Mouse (Mus musculus): ENCODE results near the gene Vegfa.
"Not testable (repeated sequence)": the region's sequence is repeated elsewhere in the genome, so short reads cannot be mapped to it uniquely, and the experiment has no call there.

Gene Vegfa

DNA sequence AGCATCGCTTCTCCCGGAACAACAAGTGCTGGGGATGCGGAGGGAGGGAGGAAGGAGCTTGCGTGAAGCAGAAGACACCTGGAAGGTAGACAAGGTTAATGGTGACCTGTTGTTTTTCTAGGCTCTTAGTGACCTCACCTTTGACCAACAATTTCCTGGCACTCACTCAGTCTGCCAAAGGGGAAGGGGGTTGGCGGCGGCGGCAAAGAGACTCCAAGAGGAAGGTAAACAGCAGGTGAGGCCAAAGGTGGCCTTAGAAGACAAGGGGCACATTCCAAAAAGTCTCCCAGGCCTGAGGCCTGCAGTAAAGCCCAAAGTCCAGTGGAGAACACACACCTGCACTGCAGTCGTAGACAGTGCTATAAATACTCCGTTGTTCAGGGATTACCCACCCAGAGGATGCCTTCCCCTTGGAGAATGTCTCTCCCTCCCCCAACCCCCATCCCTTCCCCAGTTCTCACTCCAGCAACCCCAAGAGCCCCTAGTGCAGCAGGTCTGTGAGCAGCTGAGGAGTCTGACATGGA is 35.2 kb downstream of the Vegfa start:
- no peak for DNase-seq (ENCODE audit: inconsistent ontology term)

DNA sequence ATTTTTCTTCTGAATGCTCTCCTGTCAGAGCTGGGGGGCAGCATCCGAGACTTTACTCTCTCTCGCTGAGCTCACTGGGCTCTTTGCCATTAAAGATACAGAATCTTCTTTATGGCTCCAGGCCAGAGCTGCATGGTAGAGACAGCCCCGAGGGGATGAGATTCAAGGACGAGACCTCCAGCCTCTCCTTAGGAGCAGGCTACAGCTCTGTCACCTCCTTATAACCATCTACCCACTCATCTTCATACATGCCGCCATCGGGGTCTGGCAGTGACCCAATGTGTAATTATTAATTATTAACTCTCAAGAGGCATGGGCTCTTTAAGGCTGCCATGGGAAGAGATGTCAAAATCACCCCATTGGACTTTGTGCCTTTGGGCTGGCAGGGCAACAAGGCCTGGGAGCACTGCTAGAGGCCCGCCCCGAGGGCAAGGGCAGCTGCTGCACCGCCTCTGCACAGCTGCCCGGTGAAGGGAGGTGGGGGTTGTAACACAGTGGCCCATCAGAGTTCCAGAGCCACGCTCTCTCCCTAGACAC is 37.8 kb downstream of the Vegfa start:
- DNase-seq (ENCODE audit: inconsistent ontology term): no peak

DNA sequence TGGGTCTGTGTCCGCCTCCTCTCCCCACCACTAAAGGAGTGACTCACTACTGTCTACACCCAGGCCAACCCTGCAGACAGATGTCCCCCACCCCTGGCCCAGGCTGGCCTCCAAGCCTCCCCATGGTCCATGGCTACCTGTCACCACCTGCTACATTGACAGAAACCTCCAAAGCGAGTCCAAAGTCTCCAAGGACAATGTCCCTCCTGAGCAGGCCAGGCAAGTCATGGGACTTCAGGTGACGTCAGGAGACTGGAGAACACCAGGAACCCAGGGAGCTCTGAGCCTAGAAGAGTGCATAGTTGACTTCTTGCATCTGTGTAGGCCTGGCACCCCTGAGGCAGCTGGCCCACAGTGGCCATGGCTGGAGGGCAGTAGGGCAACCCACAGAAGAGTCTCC is 45.3 kb downstream of the Vegfa start:
- no peak for DNase-seq (ENCODE audit: inconsistent ontology term)

DNA sequence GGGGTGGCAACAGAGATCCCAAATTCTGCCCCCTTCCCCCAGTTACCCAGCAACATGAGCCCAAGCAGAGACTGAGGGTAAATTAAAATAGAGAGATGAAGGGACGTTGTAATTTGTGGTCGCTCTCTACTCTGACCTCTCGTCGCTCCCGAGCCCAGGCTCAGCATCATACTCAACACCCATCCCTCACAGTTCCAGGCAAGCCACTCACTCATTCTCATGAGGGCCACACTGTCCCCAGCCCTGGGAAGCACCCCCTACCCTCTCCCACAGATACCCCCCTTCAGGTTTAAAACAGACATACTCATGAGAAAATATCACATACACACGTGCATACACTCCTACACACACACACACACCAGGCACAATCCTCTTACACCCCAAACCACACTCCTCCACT is 45.8 kb downstream of the Vegfa start:
- DNase-seq (ENCODE audit: inconsistent ontology term): no peak

DNA sequence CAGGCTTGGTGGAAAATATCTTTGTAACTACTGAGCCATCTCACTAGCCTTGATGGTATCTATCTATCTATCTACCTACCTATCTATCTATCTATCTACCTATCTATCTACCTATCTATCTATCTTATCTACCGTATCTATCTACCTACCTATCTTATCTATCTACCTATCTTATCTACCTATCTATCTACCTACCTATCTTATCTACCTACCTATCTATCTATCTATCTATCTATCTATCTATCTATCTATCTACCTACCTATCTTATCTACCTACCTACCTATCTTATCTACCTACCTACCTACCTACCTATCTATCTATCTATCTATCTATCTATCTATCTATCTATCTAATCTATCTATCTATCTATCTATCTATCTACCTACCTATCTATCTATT is 49.0 kb downstream of the Vegfa start:
- DNase-seq (ENCODE audit: inconsistent ontology term): not testable (repeated sequence)

DNA sequence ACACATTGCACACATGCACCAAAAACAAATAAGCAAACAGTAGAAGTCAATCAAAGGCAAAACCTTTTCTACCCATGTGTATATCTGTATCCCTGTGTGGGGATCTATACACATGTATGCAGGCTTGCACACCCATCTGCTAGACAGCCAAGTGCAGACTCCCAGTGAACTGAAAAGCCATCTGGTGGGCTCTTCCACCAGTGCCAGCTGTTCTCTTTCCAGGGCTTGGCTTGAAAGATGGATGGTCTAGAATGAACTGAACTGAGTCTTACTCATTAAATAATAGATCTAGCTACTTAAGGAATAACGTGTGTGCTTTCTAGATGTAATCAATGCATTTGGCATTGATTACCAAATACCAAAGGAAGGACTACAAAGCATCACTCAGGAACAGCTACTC is 50.3 kb downstream of the Vegfa start:
- no peak for DNase-seq (ENCODE audit: inconsistent ontology term)

DNA sequence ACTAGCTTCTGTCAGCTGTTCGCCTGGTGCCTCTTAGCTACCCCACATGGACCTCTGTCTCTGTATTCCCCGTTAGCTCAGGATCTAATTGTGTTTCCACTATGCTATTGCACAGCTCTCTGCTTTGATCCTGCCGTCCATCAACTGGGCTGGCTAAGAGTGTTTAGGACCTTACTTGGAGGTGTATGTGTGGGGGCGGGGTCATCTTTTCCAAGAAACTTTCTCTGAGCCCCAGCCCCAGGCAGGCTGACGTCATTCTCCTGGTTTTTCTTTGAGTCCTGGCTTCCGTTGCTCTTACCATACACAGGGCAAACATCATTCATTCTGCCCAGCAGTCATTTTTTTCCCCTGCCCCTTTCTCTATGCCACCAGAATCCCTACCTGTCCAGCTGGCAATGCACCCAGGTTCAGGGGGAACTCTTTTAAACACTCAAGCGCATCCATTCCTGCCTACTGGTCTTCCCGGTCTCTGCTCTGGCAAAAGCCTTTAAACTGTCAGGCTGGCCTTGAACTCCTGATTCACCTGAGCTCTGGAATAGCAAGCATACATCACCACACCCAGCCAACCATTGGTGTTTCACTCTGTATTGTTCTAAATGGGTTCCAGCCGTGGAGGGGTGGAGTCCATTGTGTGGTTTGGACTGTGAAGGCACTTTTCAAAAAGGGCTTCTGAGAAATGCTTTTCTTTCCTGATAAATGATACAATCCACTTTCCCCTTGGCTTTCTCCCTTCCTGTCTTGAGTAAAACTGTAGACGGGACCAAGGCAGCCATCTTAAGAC is 53.0 kb downstream of the Vegfa start:
- no peak for DNase-seq (ENCODE audit: inconsistent ontology term)

DNA sequence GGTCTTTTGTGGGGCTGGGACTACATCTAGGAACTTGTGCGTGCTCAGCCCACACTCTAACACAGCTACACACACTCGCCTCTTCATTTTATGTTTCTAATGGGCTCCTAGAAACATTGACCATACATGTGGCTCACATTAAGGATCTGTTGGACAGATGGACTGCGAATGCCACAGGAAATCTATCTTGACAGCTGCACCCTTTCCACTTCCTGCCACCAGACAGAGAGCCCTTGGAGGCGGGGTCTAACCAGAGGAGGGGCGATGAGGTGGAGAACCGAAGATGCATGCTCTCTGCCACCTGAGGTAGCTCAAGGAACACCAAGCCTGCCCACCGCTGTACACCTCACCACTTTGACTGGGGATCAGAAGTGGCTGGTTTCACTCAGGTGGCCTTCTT is 57.7 kb downstream of the Vegfa start:
- DNase-seq (ENCODE audit: inconsistent ontology term): no peak

DNA sequence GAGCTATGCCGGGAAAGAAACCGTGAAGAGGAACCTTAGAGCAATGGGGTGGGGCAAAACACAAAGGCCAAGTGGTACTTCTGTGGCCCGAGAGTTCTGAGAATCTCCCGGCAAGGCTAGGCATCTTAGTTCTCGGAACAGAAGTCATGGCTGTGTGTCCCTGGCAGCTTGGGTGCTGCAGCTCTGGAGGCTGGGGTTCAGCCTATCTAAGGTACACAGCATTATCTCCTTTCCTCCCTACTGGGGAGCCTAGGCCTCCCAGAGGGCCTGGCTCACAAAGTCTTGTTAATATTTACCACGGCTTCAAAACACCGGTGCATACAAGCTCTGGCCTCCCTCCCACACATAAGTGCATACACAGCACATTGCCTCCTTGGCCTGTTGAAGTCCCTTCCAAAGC is 59.0 kb downstream of the Vegfa start:
- no peak for DNase-seq (ENCODE audit: inconsistent ontology term)

DNA sequence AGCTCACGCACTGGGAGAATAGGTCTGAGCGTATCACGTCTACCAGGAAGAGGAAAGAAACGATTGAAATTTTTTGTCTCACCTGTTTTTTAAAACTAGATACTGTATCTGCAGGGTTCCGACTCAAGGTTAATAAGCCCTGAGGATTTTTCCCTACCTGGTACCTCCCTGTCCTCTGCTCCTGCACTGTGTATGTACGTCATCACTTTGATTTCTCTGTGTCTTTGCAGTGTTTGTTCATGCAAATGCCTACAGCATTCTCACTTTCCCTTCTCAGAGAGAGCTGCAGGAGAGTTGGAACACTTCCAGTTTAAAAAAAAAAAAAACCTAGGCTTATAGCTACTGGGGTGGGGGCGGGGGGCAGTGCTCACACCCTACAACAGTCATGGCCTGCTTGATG is 59.8 kb downstream of the Vegfa start:
- DNase-seq (ENCODE audit: inconsistent ontology term): no peak

DNA sequence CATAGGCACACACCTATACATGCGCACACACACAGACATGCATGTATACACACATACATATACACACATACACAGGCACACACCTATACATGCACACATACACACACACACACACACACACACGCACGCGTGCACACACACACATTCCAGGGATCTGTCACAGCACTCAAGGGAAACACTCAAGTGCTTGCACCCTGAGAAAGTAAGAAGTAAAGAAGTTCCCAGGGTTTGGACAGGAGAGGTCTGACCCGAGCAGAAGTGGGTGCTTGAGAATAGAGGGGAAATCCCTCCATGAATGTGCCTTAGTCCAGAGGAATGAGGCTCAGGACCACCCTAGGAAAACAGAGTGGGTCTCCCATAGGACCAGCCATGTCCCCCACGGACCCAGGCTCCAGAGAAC is 60.4 kb downstream of the Vegfa start:
- DNase-seq (ENCODE audit: inconsistent ontology term): no peak

DNA sequence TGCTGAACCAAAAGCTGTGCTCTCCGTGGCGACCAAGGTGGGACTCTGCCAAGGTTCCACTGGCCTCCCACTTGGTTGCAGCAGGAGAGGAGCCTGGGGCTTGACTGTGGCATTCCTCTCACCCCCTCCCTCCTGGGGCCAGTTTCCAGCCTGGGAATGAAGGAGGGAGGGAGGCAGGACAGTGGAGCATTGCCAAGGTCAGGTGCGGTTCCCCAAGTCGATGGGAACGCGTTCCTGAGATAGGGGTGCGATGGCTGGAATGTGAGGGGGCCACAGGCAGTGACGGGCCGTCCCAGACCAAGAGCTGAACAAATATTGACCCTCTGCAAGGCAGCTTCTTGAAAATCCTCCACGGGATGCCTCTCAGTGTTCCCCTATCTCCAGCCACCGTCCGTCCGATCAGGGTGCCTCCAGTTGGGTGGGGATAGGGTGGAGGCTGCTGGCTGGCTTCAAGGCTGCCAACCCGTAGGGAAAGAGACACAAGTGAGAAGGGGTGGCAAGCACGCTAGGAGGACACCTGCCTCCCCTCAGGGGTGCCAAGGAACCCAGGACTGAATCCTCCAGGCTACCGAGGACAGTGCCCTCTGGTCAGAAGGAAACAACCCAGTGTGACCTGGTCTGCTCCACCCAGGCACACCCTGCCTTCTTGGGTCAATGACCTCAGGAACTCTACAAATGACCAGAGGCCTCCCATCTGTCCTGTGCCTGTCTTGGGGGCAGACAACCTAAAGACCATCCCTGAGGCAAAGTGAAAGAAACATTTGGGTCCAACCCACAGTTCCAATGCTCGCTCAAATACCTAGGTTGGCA is 61.2 kb downstream of the Vegfa start:
- DNase-seq (ENCODE audit: inconsistent ontology term): no peak

DNA sequence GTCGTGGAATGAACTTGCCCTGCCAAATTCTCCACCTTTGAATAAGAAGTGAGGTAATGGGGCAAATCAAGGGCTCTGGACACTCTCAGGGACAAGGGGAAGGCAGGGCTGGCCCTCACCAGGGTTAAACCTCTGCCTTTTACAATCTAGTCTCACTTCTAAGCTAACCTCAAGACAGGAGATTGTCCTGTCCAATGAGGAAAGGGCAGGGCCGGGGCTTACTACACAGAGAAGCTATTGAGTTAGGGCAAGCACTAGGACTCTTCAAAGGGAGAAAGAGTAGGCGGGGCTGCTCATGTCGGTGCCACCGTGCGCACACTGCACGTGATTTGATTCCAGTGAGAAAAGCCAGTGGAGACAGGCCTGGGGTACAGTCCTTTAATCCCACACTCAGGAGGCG is 62.6 kb downstream of the Vegfa start:
- no peak for DNase-seq (ENCODE audit: inconsistent ontology term)

DNA sequence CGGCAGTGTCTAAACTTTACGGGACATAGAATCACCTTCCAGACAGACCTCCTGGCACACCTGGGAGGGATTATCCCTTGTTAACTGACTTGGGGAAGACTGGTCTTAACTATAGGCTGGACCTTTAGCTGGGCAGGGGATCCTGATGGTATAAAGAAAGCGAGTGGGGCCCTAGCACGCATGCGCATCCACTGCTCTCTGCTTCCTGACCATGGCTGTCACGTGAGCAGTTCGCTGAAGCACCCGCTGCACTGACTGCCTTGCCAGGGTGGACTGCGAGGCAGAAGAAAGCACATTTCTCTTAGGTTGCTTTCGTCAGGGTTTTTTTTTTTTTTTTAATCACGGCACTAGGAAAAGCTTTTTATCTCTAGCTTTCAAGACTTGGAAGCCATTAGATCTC is 63.8 kb downstream of the Vegfa start:
- DNase-seq (ENCODE audit: inconsistent ontology term): no peak

Measured in Muller cell, postnatal 12 days (primary cell).